Comparison of ENCODE assay signal across 8 mouse cellular contexts in the genomic region with DNA sequence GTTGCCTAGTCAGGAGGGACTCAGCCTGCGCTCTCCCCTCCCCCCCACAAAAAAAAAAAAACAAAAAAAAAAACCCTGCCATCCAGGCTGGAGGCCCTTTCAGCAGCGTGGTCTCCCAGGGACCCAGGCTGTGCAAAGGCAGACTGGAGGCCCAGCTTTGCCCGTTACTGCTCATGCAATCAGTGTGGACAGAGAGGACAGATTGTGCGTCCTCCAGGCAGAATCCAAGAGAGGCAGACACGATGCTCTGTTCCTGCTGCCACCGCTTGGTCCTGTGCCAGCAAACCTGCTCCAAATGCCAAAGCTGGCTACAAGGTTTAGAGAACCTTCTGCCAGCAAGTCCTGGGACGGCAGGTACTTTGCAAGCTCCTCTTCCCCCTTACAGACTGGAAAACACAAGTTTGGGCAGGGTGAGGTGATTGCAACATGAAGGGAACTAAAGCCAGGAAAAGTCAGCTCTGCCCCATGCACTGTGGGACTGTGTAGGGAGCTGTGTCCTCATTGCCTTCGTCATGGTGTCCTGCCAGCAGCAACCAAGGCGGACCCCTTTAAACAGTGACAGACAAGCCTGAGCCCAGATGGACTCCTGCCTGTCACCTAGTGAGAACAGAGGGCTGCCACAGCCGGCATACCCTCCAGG. TPM values are rescaled to one million over a fixed set of nuclear protein-coding genes. Genes with fewer than 3 reads are reported as not detected.
A peak's percentile ranks its signal among the peaks of the same experiment; 100 is the strongest.
DNase-seq lines count a peak whose midpoint lies in the region; ATAC-seq and TF ChIP-seq lines count a peak whose summit lies in the region.

No protein-coding gene starts in this region.

- WGBS in forebrain, postnatal 0 days, result 25% methylated on average over 10 of the region's 10 CpGs

- peak overlapping the region; percentile 45; the same call in 1 of the 2 replicates for H3K27ac ChIP-seq in forebrain, postnatal 0 days (ENCODE audit: low read depth, low read length)

- no peaks in the 10 kb centered on the region for H3K9me3 ChIP-seq in forebrain, postnatal 0 days (ENCODE audit: low read length)

- peak; percentile 87 for ATAC-seq in forebrain, postnatal 0 days
- no peak for ATAC-seq in erythroid progenitor cell, adult 5-6 weeks (replicated peaks; ENCODE audit: low FRiP score, poor library complexity, severe bottlenecking)

- H3K4me2 ChIP-seq in forebrain, postnatal 0 days (ENCODE audit: low read depth), result no peak overlapping the region

- H3K4me3 ChIP-seq in forebrain, postnatal 0 days (ENCODE audit: low read depth, low read length), result no peak overlapping the region

- H3K36me3 ChIP-seq in forebrain, postnatal 0 days (ENCODE audit: insufficient read depth), result no peaks in the 10 kb centered on the region

- peak; percentile 51 to 59 for DNase-seq in left cerebral cortex, postnatal 36 days (ENCODE audit: low spot score in 2 of 2)
- DNase-seq in left cerebral cortex, adult 8-10 months (ENCODE audit: low spot score in 2 of 2), result no peak
- DNase-seq in cerebellum, adult 18-20 months, result peak; percentile 95 to 97
- DNase-seq in forebrain, postnatal 0 days, result peak; percentile 77
- peak; percentile 54 for DNase-seq in lung, postnatal 36 days
- DNase-seq in kidney, postnatal 4 days, result no peak
- DNase-seq in embryo, embryonic 9.5 days (ENCODE audit: extremely low spot score), result no peak

- intact Hi-C loops in left cerebral cortex, postnatal 36 days (cut with DNase I), result no loop called here

- H3K9ac ChIP-seq in forebrain, postnatal 0 days, result 0 out of 2 replicates have a peak overlapping the region, but pooled peaks have one; percentile 14

- no peak for TF ChIP-seq CTCF in forebrain, postnatal 0 days (IDR thresholded peaks at IDR 0.05; ENCODE audit: low read depth)

- H3K4me1 ChIP-seq in forebrain, postnatal 0 days (ENCODE audit: insufficient read depth), result no peaks in the 10 kb centered on the region

- H3K27me3 ChIP-seq in forebrain, postnatal 0 days (ENCODE audit: insufficient read depth, low read length), result no peaks in the 10 kb centered on the region

RNA-seq across cellular contexts. Expression of gene Dusp14, which starts 15.4 kb away (rescaled TPM):
- total RNA-seq in left cerebral cortex, postnatal 36 days (2021), result 10 to 100 TPM; 77.9 to 79.3 TPM
- total RNA-seq in left cerebral cortex, adult 8-10 months (2022), result 10 to 100 TPM; 54.0 to 59.0 (median 55.3) TPM
- 15.1 and 15.4 TPM in 2 replicates for total RNA-seq in forebrain, postnatal 0 days (2014; rRNA removed)
- polyA plus RNA-seq in forebrain, postnatal 0 days (2015; fragmentation: Nextera tagmentation; extraction: Ambion mirVana), result 19.4 and 21.6 TPM in 2 replicates
- not detected in 2 replicates for total RNA-seq in erythroid progenitor cell, adult 5-6 weeks (2015; ENCODE audit: low replicate concordance)
- not detected in 2 replicates for total RNA-seq in erythroid progenitor cell, adult 5-6 weeks (2017; ENCODE audit: low replicate concordance)

Comparison
In these comparisons a context has a peak if more than half of its experiments do, and no peak if none do; other contexts are left out.
1. DNase-seq: peak in left cerebral cortex, postnatal 36 days (2 of 2), cerebellum, adult 18-20 months (2 of 2), forebrain, postnatal 0 days (single experiment) and lung, postnatal 36 days (single experiment); none in left cerebral cortex, adult 8-10 months (0 of 2), kidney, postnatal 4 days (0 of 2) and embryo, embryonic 9.5 days (single experiment).
2. RNA of gene Dusp14, which starts 15.4 kb away (total RNA-seq): 77.9 to 79.3 TPM in left cerebral cortex, postnatal 36 days, 54.0 to 59.0 TPM in left cerebral cortex, adult 8-10 months and 15.1 to 15.4 TPM in forebrain, postnatal 0 days; not detected in erythroid progenitor cell, adult 5-6 weeks; every median in the first group is over 10 times any median in the second.